Comparison of ENCODE assay signal across 10 mouse cellular contexts in the genomic region with DNA sequence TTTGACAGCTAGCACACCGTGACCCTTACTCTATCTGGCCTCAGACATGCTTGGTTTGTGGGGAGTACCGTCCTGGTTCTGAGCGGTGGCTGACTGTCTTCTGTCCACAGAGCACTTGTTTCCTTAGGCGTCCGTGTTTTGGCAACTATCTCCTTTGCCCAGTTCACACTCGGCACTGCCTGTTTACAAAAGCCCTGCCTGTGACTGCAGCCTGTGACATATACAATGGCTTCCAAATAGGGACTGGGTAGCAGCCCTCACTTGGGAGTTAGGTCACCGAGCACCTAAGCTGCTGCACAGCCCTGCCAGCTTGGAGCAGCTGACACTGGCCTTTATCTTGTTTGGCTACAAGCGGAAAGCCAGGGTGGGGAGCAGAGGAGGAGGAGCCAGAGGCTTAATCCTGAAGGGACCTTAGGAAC.
DNase-seq lines count a peak whose midpoint lies in the region; ATAC-seq lines count a peak whose summit lies in the region.
"Had no signal": no experiment of that assay in that cellular context is flagged by ENCODE, and none has a peak within 500 bp of the region (broad histone marks: within the 10 kb centered on the region; RNA-seq: fewer than 3 reads in every experiment).

No protein-coding gene starts in this region.

- 0 out of 2 replicates have a peak overlapping the region, but pooled peaks have one; percentile 3 for H3K4me2 ChIP-seq in hindbrain, embryonic 11.5 days (replicated peaks; ENCODE audit: low read depth, low read length)
- H3K4me2 ChIP-seq in heart, embryonic 16.5 days (ENCODE audit: low read depth, low read length): peak overlapping the region; percentile 62
- H3K4me2 ChIP-seq: embryonic facial prominence, embryonic 12.5 days had no signal

- no peak overlapping the region for H3K4me3 ChIP-seq in hindbrain, embryonic 11.5 days (ENCODE audit: low read depth, low read length)
- no peak overlapping the region for H3K4me3 ChIP-seq in hindbrain, embryonic 10.5 days
- H3K4me3 ChIP-seq in heart, embryonic 16.5 days (ENCODE audit: low read length): peak overlapping the region; percentile 33
- H3K4me3 ChIP-seq in midbrain, embryonic 10.5 days: peak overlapping the region; percentile 30; the same call in 1 of the 2 replicates
- H3K4me3 ChIP-seq: embryonic facial prominence, embryonic 12.5 days had no signal

- WGBS in hindbrain, embryonic 11.5 days: 20% methylated on average over 8 of the region's 8 CpGs
- WGBS in hindbrain, embryonic 10.5 days: 17% methylated on average over 8 of the region's 8 CpGs
- WGBS in heart, embryonic 16.5 days: 9% methylated on average over 8 of the region's 8 CpGs
- WGBS in midbrain, embryonic 10.5 days: 14% methylated on average over 8 of the region's 8 CpGs

- H3K9ac ChIP-seq in hindbrain, embryonic 11.5 days (ENCODE audit: low read depth, low read length): no peak overlapping the region
- H3K9ac ChIP-seq in heart, embryonic 16.5 days (ENCODE audit: low read length): peak overlapping the region; percentile 59
- H3K9ac ChIP-seq: embryonic facial prominence, embryonic 12.5 days had no signal

- H3K27me3 ChIP-seq in hindbrain, embryonic 11.5 days (ENCODE audit: control insufficient read depth, insufficient read depth, low read length): no peaks in the 10 kb centered on the region
- peaks cover 5% of the 10 kb centered on the region; the same call in 1 of the 2 replicates for H3K27me3 ChIP-seq in hindbrain, embryonic 10.5 days (ENCODE audit: insufficient read depth, poor library complexity, severe bottlenecking)
- H3K27me3 ChIP-seq in heart, embryonic 16.5 days (ENCODE audit: control insufficient read depth, insufficient read depth, low read length): no peaks in the 10 kb centered on the region
- H3K27me3 ChIP-seq in midbrain, embryonic 10.5 days (ENCODE audit: low read depth, poor library complexity, severe bottlenecking): peaks cover 5% of the 10 kb centered on the region; the same call in 1 of the 2 replicates
- H3K27me3 ChIP-seq: CH12.LX; embryonic facial prominence, embryonic 12.5 days had no signal

- H3K4me1 ChIP-seq in hindbrain, embryonic 11.5 days (replicated peaks; ENCODE audit: control insufficient read depth, insufficient read depth, low read length): peaks cover 10% of the 10 kb centered on the region
- peaks cover 61% of the 10 kb centered on the region for H3K4me1 ChIP-seq in hindbrain, embryonic 10.5 days (replicated peaks)
- H3K4me1 ChIP-seq in heart, embryonic 16.5 days (ENCODE audit: control insufficient read depth, insufficient read depth, low read length): peaks cover 16% of the 10 kb centered on the region
- H3K4me1 ChIP-seq in midbrain, embryonic 10.5 days: peaks cover 51% of the 10 kb centered on the region

- H3K27ac ChIP-seq in hindbrain, embryonic 11.5 days (ENCODE audit: low read depth, low read length): no peak overlapping the region
- no peak overlapping the region for H3K27ac ChIP-seq in hindbrain, embryonic 10.5 days
- peak overlapping the region; percentile 59 for H3K27ac ChIP-seq in heart, embryonic 16.5 days (ENCODE audit: low read length)
- peak overlapping the region; percentile 60 for H3K27ac ChIP-seq in midbrain, embryonic 10.5 days (replicated peaks)
- H3K27ac ChIP-seq: embryonic facial prominence, embryonic 12.5 days had no signal

- ATAC-seq in hindbrain, embryonic 11.5 days (ENCODE audit: low FRiP score): peak; percentile 38; the same call in 1 of the 2 replicates
- ATAC-seq in heart, embryonic 16.5 days (replicated peaks; ENCODE audit: extremely low read depth, insufficient read depth, low FRiP score): peak; percentile 94
- no peak for ATAC-seq in inflammation-experienced regulatory T-cells, adult 6 months
- ATAC-seq in erythroblast, adult 5-6 weeks (replicated peaks; ENCODE audit: low FRiP score, poor library complexity, severe bottlenecking): no peak

- DNase-seq in hindbrain, embryonic 11.5 days (ENCODE audit: low spot score): no peak
- DNase-seq in hindbrain, embryonic 10.5 days (ENCODE audit: low spot score): no peak
- DNase-seq in cerebellum, postnatal 25 days: peak; percentile 73
- peak; percentile 43 for DNase-seq in midbrain, embryonic 10.5 days (ENCODE audit: low spot score)
- no peak for DNase-seq in T-cell, adult 2 months (ENCODE audit: low spot score)

- no peaks in the 10 kb centered on the region for H3K9me3 ChIP-seq in hindbrain, embryonic 11.5 days (ENCODE audit: control insufficient read depth, low read length)
- H3K9me3 ChIP-seq in hindbrain, embryonic 10.5 days: no peaks in the 10 kb centered on the region
- H3K9me3 ChIP-seq in heart, embryonic 16.5 days (replicated peaks; ENCODE audit: control insufficient read depth, low read length): no peaks in the 10 kb centered on the region
- H3K9me3 ChIP-seq in midbrain, embryonic 10.5 days (replicated peaks): no peaks in the 10 kb centered on the region
- H3K9me3 ChIP-seq: embryonic facial prominence, embryonic 12.5 days had no signal

- H3K36me3 ChIP-seq in hindbrain, embryonic 11.5 days (ENCODE audit: control insufficient read depth, insufficient read depth, low read length): no peaks in the 10 kb centered on the region
- H3K36me3 ChIP-seq in hindbrain, embryonic 10.5 days: no peaks in the 10 kb centered on the region
- no peaks in the 10 kb centered on the region for H3K36me3 ChIP-seq in heart, embryonic 16.5 days (ENCODE audit: control insufficient read depth, insufficient read depth)
- H3K36me3 ChIP-seq in midbrain, embryonic 10.5 days: no peaks in the 10 kb centered on the region
- H3K36me3 ChIP-seq: embryonic facial prominence, embryonic 12.5 days had no signal

Comparison
In these comparisons a context has a peak if more than half of its experiments do, and no peak if none do; other contexts are left out.
1. ATAC-seq: peak in hindbrain, embryonic 11.5 days (single experiment) and heart, embryonic 16.5 days (single experiment); none in inflammation-experienced regulatory T-cells, adult 6 months (single experiment) and erythroblast, adult 5-6 weeks (single experiment).
2. DNase-seq: peak in cerebellum, postnatal 25 days (2 of 2) and midbrain, embryonic 10.5 days (single experiment); none in hindbrain, embryonic 11.5 days (single experiment), hindbrain, embryonic 10.5 days (single experiment) and T-cell, adult 2 months (single experiment).
3. H3K27ac ChIP-seq: peak in heart, embryonic 16.5 days (single experiment) and midbrain, embryonic 10.5 days (single experiment); none in hindbrain, embryonic 11.5 days (single experiment) and hindbrain, embryonic 10.5 days (single experiment).
4. H3K4me3 ChIP-seq: peak in heart, embryonic 16.5 days (single experiment) and midbrain, embryonic 10.5 days (single experiment); none in hindbrain, embryonic 11.5 days (single experiment) and hindbrain, embryonic 10.5 days (single experiment).